Mouse (Mus musculus) cerebellum, adult 2 months (tissue): ENCODE measurements around the gene Dnttip1. TPM values are rescaled to one million over a fixed set of nuclear protein-coding genes. Genes with fewer than 3 reads are reported as not detected.
"Not testable (repeated sequence)": the region's sequence is repeated elsewhere in the genome, so short reads cannot be mapped to it uniquely, and the experiment has no call there.

Experiments used
- DNase-seq, 2 experiments: peaks; one replicate each; pipeline ENCODE4 v3.0.0; 2021
- H3K27ac ChIP-seq: fragments of 200-500 bp; 2 replicates; pipeline ENCODE4 v1.5.1; 2012; ENCODE audit warnings: low read length, control low read depth, inconsistent platforms; ENCODE audit not compliant: insufficient read depth
- H3K27me3 ChIP-seq: fragments of 200-500 bp; 2 replicates; pipeline ENCODE4 v1.6.1; 2012; ENCODE audit warnings: inconsistent platforms, mild to moderate bottlenecking, low read length, moderate library complexity; ENCODE audit not compliant: control insufficient read depth, insufficient read depth
- H3K4me1 ChIP-seq: fragments of 200-500 bp; 2 replicates; pipeline ENCODE4 v1.6.1; 2011; ENCODE audit warnings: low read length; ENCODE audit not compliant: control insufficient read depth, insufficient read depth
- H3K4me3 ChIP-seq: fragments of 200-500 bp; replicated peaks from 2 replicates; pipeline ENCODE3; 2011; ENCODE audit warnings: mild to moderate bottlenecking, low read depth, low read length, control low read depth; ENCODE audit not compliant: insufficient read depth
- CTCF ChIP-seq: fragments of 200-500 bp; IDR thresholded peaks from 2 replicates; pipeline ENCODE4 v1.5.1; 2011; ENCODE audit warnings: low read depth, mild to moderate bottlenecking, control low read depth, low read length, moderate library complexity, borderline replicate concordance; ENCODE audit not compliant: insufficient read depth
- POLR2A ChIP-seq: fragments of 200-500 bp; IDR thresholded peaks from 2 replicates; pipeline ENCODE4 v1.6.1; 2011; ENCODE audit warnings: low read length, control low read depth, borderline replicate concordance; ENCODE audit not compliant: insufficient read depth
- WGBS: fragments of 180-500 bp; shearing (Covaris S2); methylation state at CpG from one replicate; pipeline ENCODE4 v1.1.7; 2018; 5-methylcytosine and 5-hydroxymethylcytosine counted together
- polyA plus RNA-seq: library from polyadenylated mRNA; depleted of rRNA; stranded (reverse); fragments of >200 nt; gene quantifications from 2 replicates; pipeline ENCODE4 v1.2.3, GENCODE M21; 2012

The Dnttip1 gene
- polyA plus RNA-seq, 1 experiment: 44.3 TPM

GRCm38 (mm10) chr2:164791841-164792261 lies 46.1 kb downstream of the Dnttip1 start:
- 16% methylated on average over 18 of the region's 18 CpGs for WGBS
- DNase-seq: peak; percentile 73 to 74
- H3K4me3 ChIP-seq: no peak overlapping the region
- no peaks in the 10 kb centered on the region for H3K27me3 ChIP-seq
- TF ChIP-seq POLR2A (no peak), CTCF (no peak)
- peak overlapping the region; percentile 8; the same call in 1 of the 2 replicates for H3K27ac ChIP-seq
- H3K4me1 ChIP-seq: peaks cover 27% of the 10 kb centered on the region

GRCm38 (mm10) chr2:164792400-164793190 lies 46.8 kb downstream of the Dnttip1 start:
- peaks cover 27% of the 10 kb centered on the region for H3K4me1 ChIP-seq
- H3K27ac ChIP-seq: no peak overlapping the region
- peak; percentile 8; the same call in 1 of the 2 replicates for TF ChIP-seq POLR2A
- TF ChIP-seq CTCF: no peak
- peak in 1 of 2 experiments; percentile 26 for DNase-seq
- 77% methylated on average over 12 of the region's 12 CpGs for WGBS
- no peaks in the 10 kb centered on the region for H3K27me3 ChIP-seq
- no peak overlapping the region for H3K4me3 ChIP-seq

DNA sequence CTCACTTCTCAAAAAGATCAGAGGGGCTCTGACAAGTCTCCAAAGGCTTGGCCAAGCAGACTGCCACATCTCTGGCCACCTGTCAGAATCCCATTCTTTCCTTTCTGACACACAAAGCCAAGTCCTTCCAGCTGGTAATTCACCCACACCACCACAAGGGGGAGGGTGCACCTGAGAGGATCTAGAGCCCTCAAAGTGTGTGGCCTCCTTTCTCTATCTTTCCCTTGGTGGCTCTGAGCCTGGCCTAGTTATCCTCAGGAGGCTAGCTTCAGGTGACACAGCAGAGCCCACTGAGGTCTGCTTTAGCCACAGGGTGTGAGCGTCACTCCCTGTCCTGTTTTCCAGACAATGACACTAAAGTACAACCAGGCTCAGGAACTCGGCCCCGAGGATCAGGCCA lies 47.5 kb downstream of the Dnttip1 start:
- Histone ChIP-seq H3K27ac (no peak overlapping the region), H3K4me3 (no peak overlapping the region)
- 57% methylated on average over 3 of the region's 3 CpGs for WGBS

DNA sequence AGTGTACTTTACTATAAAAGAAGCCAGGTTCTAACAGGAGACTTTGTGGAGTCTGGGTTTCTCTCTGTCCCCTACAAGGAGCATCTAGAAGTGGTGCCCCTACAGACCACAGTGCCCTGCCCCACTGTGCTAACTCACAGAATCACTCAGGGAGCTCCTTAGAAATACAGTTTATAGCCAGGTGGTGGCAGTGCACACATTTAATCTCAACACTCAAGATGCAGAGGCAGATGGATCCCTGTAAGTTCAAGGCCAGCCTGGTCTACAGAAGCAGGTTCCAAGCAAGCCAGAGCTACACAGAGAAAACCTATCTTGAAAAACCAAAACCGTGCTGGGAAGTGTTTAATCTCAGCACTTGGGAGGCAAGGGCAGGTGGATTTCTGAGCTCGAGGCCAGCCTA lies 48.0 kb downstream of the Dnttip1 start:
- DNase-seq: no peak
- H3K4me3 ChIP-seq: no peak overlapping the region
- WGBS: 88% methylated on average over 2 of the region's 2 CpGs
- H3K27me3 ChIP-seq: no peaks in the 10 kb centered on the region
- peaks cover 23% of the 10 kb centered on the region for H3K4me1 ChIP-seq
- H3K27ac ChIP-seq: no peak overlapping the region
- TF ChIP-seq CTCF (no peak), POLR2A (no peak)

More for the DNA sequence above, 47.5 kb downstream of the Dnttip1 start:
- Histone ChIP-seq H3K4me1 (peaks cover 27% of the 10 kb centered on the region), H3K27me3 (no peaks in the 10 kb centered on the region)
- TF ChIP-seq POLR2A (no peak), CTCF (peak; percentile 75; the same call in 1 of the 2 replicates)
- peak; percentile 76 to 77 for DNase-seq

- Histone ChIP-seq H3K4me3 (no peak overlapping the region), H3K27me3 (no peaks in the 10 kb centered on the region), H3K27ac (no peak overlapping the region), H3K4me1 (peaks cover 19% of the 10 kb centered on the region)
- peak; percentile 84 for DNase-seq
- TF ChIP-seq POLR2A (no peak), CTCF (peak; percentile 85)
- WGBS: 24% methylated on average over 5 of the region's 5 CpGs
Measured at GRCm38 (mm10) chr2:164794293-164794692, 48.5 kb downstream of the Dnttip1 start.

GRCm38 (mm10) chr2:164795868-164796267 lies 50.1 kb downstream of the Dnttip1 start:
- Histone ChIP-seq H3K4me3 (no peak overlapping the region), H3K27ac (no peak overlapping the region), H3K27me3 (no peaks in the 10 kb centered on the region), H3K4me1 (peaks cover 19% of the 10 kb centered on the region)
- WGBS: 76% methylated on average over 4 of the region's 4 CpGs
- DNase-seq: no peak
- TF ChIP-seq CTCF (no peak), POLR2A (no peak)

GRCm38 (mm10) chr2:164798554-164798953 lies 52.8 kb downstream of the Dnttip1 start:
- peak; percentile 1; the same call in 1 of the 2 replicates for TF ChIP-seq CTCF
- not testable (repeated sequence) for H3K4me3 ChIP-seq, H3K27ac ChIP-seq, H3K27me3 ChIP-seq, H3K4me1 ChIP-seq, DNase-seq
- 78% methylated on average over 6 of the region's 6 CpGs for WGBS
